Mouse (Mus musculus): Measurements from ENCODE around the gene Sgta. TPM values are rescaled to one million over a fixed set of nuclear protein-coding genes. Genes with fewer than 3 reads are reported as not detected.

The Sgta gene
- 10 to 100 TPM; 78.6 to 79.9 TPM for total RNA-seq (2021)
- long read RNA-seq, experiment 1, transcript Sgta-201 (12 exons, 1,969 nt): minor isoform, 39 of 240 reads
- long read RNA-seq, experiment 1, transcript Sgta-202 (12 exons, 1,964 nt): major isoform, 178 of 240 reads
- long read RNA-seq, experiment 1, partial matches to known transcripts: 10 of 240 reads
- long read RNA-seq, experiment 1, other reads (novel, unspliced or antisense): 13 of 240 reads
- long read RNA-seq, experiment 2, transcript Sgta-202 (12 exons, 1,964 nt): major isoform, 207 of 287 reads
- long read RNA-seq, experiment 2, transcript Sgta-201 (12 exons, 1,969 nt): minor isoform, 44 of 287 reads
- long read RNA-seq, experiment 2, partial matches to known transcripts: 9 of 287 reads
- long read RNA-seq, experiment 2, other reads (novel, unspliced or antisense): 27 of 287 reads

- intact Hi-C loops (cut with DNase I; ENCODE audit: low total_unique reads): no loop called here
- DNase-seq: peak; percentile 98
Observed at GRCm38 (mm10) chr10:81059603-81060543, at the start of gene Sgta. Gene Sgta, minus strand, starts transcription at chr10:81060181.

- peak; percentile 88 for DNase-seq
- intact Hi-C loops (cut with DNase I; ENCODE audit: low total_unique reads): no loop called here
Observed at GRCm38 (mm10) chr10:81106113-81106721, 46.2 kb upstream of the Sgta start.

DNA sequence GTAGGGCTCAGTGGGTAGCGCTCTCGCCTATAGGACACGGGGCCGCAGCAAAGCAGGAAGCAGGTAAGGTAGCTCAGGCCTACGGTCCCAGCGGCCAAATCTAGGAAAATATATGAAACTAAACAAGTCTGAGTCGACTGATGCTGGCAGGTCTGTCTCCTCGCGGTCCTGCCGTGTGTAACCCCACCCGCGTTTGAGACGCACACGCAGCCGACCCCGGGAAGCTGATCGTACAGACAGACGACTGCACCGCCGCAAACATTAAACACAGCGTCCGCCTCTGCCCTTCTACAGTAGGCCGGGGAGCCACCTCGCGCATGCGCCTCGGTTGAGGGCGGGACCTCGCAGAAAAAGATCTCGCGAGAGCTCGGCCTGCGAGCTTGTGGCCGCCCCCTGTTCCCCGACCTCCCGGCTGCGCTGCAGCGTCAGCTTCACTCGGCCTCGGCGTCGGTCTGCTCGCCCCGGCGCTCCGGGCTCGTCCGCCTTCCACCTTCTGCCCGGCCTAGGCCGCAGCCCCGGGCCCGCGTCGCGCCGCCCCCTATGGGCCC, 45.7 kb upstream of the Sgta start, which contains the start of gene Map2k2:
Gene Map2k2, plus strand, starts transcription at position 351 of the 548 bp plus-strand sequence.
- peak; percentile 98 for DNase-seq
- intact Hi-C loops (cut with DNase I; ENCODE audit: low total_unique reads): no loop called here

DNA sequence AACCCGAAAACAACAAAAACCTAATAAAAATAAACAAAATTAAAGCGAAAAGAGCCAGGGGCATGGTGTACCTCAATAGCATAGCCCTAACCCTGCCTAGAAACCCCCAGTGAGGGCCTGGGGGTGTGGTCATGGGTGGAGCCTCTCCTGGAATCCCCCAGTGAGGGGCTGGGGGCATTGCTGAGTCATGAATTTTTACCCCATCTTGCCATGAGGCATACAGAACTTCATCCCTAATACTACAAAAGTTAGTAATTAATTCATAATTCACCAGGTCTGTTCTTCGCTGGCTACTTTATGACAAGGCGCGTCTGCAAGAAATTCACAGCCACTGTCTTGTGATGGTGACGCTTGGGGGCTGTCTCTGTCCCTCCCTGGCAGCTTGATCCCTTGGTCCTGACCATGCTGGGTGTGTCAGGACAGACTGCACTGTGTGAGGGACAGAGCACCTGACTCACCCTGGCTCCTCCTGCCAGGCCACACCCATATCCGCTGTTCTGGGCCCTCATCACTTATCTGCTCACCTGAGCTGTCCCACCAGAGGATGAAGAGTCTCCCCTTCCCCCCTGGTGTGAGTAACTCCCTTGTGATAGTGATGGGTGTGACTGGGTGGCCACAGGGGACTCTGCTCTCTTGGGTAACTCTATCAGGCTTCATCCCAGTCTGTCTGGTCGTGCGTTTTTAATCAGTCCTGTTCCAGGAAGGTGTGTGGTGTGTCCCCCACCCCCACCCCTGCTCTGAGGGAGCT, 35.1 kb upstream of the Sgta start:
- no peak for DNase-seq

GRCm38 (mm10) chr10:81092465-81093250, 32.7 kb upstream of the Sgta start:
- peak; percentile 50 for DNase-seq

More for the DNA sequence above, 35.1 kb upstream of the Sgta start:
- intact Hi-C loops (cut with DNase I; ENCODE audit: low total_unique reads): no loop called here

DNA sequence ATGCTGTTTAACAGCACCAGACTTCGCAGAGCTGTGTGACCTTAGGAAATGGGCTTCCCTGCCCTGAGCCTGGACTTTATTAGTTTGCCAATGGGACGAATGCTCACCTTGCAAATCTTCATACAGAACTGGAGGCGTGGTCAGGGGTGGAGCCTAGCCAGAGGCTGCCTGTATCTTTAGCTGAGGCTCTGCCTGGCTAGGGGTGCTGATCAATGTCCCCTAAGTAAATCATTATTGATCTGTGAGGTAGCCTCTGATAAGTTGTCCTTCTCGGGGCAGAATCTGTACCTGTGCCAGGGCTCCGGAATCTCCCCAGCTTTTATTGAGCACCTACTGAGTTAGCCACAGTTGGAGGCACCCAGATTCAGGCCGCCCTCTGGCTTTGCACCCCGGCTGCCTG, 30.6 kb upstream of the Sgta start:
- intact Hi-C loops (cut with DNase I; ENCODE audit: low total_unique reads): no loop called here
- DNase-seq: no peak

More at GRCm38 (mm10) chr10:81092465-81093250, 32.7 kb upstream of the Sgta start:
- intact Hi-C loops (cut with DNase I; ENCODE audit: low total_unique reads): no loop called here

- intact Hi-C loops (cut with DNase I; ENCODE audit: low total_unique reads): no loop called here
- no peak for DNase-seq
Observed at GRCm38 (mm10) chr10:81089216-81089615, 29.2 kb upstream of the Sgta start.

GRCm38 (mm10) chr10:81087021-81087420, 27.0 kb upstream of the Sgta start:
- intact Hi-C loops (cut with DNase I; ENCODE audit: low total_unique reads): no loop called here
- no peak for DNase-seq

DNA sequence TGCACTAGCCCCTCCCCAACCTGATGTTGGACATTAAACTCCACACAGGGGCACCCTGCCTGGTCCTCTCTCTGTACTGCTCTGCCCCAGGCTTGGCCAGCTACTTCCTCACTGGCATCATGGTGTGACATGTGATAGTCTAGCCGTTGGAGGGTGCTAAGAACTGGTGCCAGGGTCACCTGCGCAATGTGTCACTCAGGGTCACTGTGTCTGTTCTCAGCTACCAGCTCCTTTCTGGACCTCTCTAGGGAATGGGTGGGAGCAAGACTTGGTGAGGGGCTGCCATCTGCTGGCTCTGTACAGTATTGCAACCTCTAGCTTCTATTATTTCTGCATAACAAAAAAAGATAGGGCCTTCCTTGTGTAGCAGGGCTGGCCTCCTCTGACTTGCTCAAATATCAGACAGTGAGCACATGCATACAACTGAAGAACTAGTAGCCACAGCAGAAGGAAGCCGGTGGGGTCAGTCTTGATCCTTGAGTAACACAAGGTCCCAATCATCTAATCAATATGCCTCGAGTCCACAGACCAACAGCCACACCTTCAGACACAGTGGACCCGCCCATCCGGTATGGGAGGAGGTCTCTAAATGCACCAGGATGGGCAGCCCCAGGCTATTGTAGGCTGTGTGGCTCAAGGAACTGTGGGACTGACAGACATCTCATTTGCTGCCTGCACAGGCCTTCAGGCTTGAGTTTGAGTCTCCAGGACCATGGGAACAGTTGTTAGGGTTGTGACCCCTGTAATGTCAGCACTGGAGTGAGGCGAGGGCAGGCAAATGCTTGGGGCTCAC, 22.4 kb upstream of the Sgta start:
- intact Hi-C loops (cut with DNase I; ENCODE audit: low total_unique reads): loop anchor here (5.0 kb wide), 2 partner anchors 60 to 75 kb away; no protein-coding TSS in a partner anchor
- peak; percentile 53 for DNase-seq

- intact Hi-C loops (cut with DNase I; ENCODE audit: low total_unique reads): loop anchor here (5.0 kb wide), 2 partner anchors 58 to 73 kb away; no protein-coding TSS in a partner anchor
- DNase-seq: no peak
Observed at GRCm38 (mm10) chr10:81080008-81080655, 20.2 kb upstream of the Sgta start.

- DNase-seq: no peak
- intact Hi-C loops (cut with DNase I; ENCODE audit: low total_unique reads): no loop called here
Observed at GRCm38 (mm10) chr10:81077916-81078315, 17.9 kb upstream of the Sgta start.

DNA sequence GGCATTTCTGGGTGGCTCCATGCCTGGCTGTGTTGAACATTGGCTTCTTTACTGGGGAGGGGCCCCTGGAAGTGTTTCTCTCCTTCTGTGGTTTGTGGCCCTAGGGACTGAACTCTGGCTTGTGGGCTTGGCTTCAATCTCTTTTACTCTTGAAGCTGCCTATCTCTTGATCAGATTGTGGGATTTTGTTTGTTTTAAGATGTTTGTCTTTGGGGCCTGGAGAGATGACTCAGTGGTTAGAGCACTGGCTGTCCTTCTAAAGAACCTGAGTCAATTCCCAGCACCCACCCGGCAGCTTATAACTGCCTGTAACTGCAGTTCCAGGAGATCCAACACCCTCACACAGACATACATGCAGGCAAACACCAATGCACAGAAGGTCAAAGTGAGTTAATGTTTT, 16.4 kb upstream of the Sgta start:
- intact Hi-C loops (cut with DNase I; ENCODE audit: low total_unique reads): no loop called here
- no peak for DNase-seq

GRCm38 (mm10) chr10:81075734-81076133, 15.8 kb upstream of the Sgta start:
- intact Hi-C loops (cut with DNase I; ENCODE audit: low total_unique reads): no loop called here
- no peak for DNase-seq

GRCm38 (mm10) chr10:81073464-81073863, 13.5 kb upstream of the Sgta start:
- DNase-seq: no peak
- intact Hi-C loops (cut with DNase I; ENCODE audit: low total_unique reads): no loop called here

GRCm38 (mm10) chr10:81072290-81072689, 12.3 kb upstream of the Sgta start:
- intact Hi-C loops (cut with DNase I; ENCODE audit: low total_unique reads): no loop called here
- DNase-seq: no peak

- intact Hi-C loops (cut with DNase I; ENCODE audit: low total_unique reads): no loop called here
- DNase-seq: peak; percentile 98
Observed at GRCm38 (mm10) chr10:81069836-81070235, 9.9 kb upstream of the Sgta start, which contains the start of gene Thop1. Gene Thop1, plus strand, starts transcription at chr10:81070035.

DNA sequence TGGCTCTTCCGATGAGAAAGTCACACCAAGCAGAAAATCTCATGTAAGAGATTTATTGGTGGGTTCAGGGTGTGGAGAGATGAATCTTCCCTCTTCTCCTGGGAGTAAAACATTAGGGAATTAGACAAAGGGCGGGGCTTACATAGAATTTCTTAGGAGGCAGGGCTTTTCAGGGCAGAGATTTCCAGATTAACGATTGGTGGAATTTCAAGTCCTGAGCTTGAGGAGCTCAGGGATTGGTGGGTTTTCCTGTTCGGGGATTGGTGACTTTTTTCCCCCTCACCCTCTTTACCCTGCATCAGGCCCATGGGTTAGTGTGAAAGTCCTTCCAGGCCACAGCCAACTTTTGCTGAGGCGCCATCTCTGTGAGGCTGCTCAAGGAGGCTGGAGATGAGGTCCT, 8.7 kb upstream of the Sgta start:
- intact Hi-C loops (cut with DNase I; ENCODE audit: low total_unique reads): no loop called here

More for the DNA sequence above, 8.7 kb upstream of the Sgta start:
- no peak for DNase-seq

Data from gastrocnemius, postnatal 14 days (tissue).